Mouse (Mus musculus): ENCODE measurements around the gene Zfp637.

- TF ChIP-seq CTCF (IDR thresholded peaks at IDR 0.05; ENCODE audit: low read depth) = no peak
- no peak for TF ChIP-seq EP300 (IDR thresholded peaks at IDR 0.05; ENCODE audit: low read depth)
Measured at GRCm38 (mm10) chr6:117851747-117852146, 10.8 kb downstream of the Zfp637 start.
